Mouse (Mus musculus) thymus, adult 2 months (tissue): ENCODE results near the gene Apoa5.

Experiments
- CTCF ChIP-seq: fragments of 200-500 bp; IDR thresholded peaks from 2 replicates; pipeline ENCODE4 v1.5.1; 2012; ENCODE audit warnings: mild to moderate bottlenecking, control low read depth, low read length, moderate library complexity, borderline replicate concordance; ENCODE audit not compliant: control insufficient read depth, poor library complexity, insufficient read depth; ENCODE audit errors: extremely low read depth
- POLR2A ChIP-seq: fragments of 200-500 bp; IDR thresholded peaks from 2 replicates; pipeline ENCODE4 v1.6.1; 2012; ENCODE audit warnings: mild to moderate bottlenecking, low read length, control low read depth, moderate library complexity; ENCODE audit not compliant: control insufficient read depth, poor library complexity, insufficient read depth; ENCODE audit errors: extremely low read depth

GRCm38 (mm10) chr9:46261131-46261530 is 7.3 kb upstream of the Apoa5 start:
- TF ChIP-seq POLR2A: no peak
- TF ChIP-seq CTCF: no peak
